Mouse (Mus musculus) erythroblast, embryonic 14.5 days (primary cell): Measurements from ENCODE around the gene Sptbn1. TPM values are rescaled to one million over a fixed set of nuclear protein-coding genes. Genes with fewer than 3 reads are reported as not detected.

Experiments used
- H3K27me3 ChIP-seq: 2 replicates; pipeline ENCODE4 v1.6.1; 2012; ENCODE audit warnings: inconsistent platforms; ENCODE audit not compliant: control insufficient read depth
- H3K36me3 ChIP-seq: 2 replicates; pipeline ENCODE4 v1.6.1; 2012; ENCODE audit warnings: mild to moderate bottlenecking, inconsistent platforms; ENCODE audit not compliant: control insufficient read depth
- H3K4me1 ChIP-seq: 2 replicates; pipeline ENCODE4 v1.6.1; 2012; ENCODE audit warnings: inconsistent platforms; ENCODE audit not compliant: control insufficient read depth
- H3K4me3 ChIP-seq: replicated peaks from 2 replicates; pipeline ENCODE3; 2012; ENCODE audit warnings: moderate library complexity, mild to moderate bottlenecking, inconsistent platforms
- H3K9me3 ChIP-seq: 2 replicates; pipeline ENCODE4 v1.6.1; 2012; ENCODE audit warnings: low read length, inconsistent platforms, mixed read lengths; ENCODE audit not compliant: control insufficient read depth
- GATA1 ChIP-seq: IDR thresholded peaks from 2 replicates; pipeline ENCODE4 v1.6.1; 2012; ENCODE audit warnings: low read length, inconsistent platforms, mixed read lengths
- TAL1 ChIP-seq: IDR thresholded peaks from 3 replicates; pipeline ENCODE4 v1.6.1; 2012; ENCODE audit warnings: low read length, inconsistent platforms, mixed read lengths
- polyA plus RNA-seq: library from polyadenylated mRNA; stranded (reverse); fragments of >175 nt; gene quantifications from 2 replicates; pipeline ENCODE4 v1.2.3, GENCODE M21; 2012

The Sptbn1 gene
- polyA plus RNA-seq, 1 experiment: 0.02 TPM

DNA sequence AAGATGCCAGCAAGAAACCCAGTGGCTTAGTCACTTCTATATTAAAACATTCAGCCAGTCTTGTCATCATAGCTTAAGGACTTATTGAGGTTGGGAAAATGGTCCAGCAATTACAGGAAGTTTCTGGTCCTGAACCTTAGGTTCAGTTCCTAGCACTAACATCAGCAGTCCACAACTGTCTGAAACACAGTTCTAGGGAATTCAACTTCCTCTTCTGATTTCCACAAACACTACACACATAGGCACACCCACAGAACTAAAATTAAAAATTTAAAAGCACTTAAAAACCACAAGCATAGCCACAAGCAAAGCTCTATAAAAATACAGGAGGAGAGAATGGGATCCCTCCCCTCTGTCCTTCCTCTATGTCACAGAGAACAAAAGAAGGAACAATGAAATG is 43.4 kb downstream of the Sptbn1 start:
- Histone ChIP-seq H3K9me3 (no peaks in the 10 kb centered on the region), H3K36me3 (no peaks in the 10 kb centered on the region), H3K27me3 (no peaks in the 10 kb centered on the region), H3K4me3 (no peak overlapping the region), H3K4me1 (no peaks in the 10 kb centered on the region)
- TF ChIP-seq TAL1: no peak
- TF ChIP-seq GATA1: no peak

DNA sequence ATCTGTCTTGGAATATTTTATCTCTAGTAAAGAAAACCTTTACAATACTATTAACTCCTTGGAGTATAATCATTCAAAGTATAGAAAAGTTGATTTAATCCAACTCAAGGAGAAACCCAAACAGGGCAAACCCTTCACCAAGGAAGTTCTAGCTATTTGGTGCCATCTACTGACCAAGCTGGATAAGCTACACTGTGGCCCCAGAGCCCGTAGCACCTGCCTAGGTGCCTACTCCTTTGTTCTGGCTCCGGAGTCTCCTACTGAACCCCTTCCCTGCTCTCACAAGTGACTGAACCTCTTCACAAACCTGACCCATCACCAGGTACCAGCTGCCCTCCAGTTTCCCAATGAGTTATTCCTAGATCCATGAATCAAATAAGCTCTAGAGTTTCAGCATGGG is 45.3 kb downstream of the Sptbn1 start:
- H3K36me3 ChIP-seq: no peaks in the 10 kb centered on the region
- H3K4me1 ChIP-seq: peaks cover 2% of the 10 kb centered on the region; the same call in 1 of the 2 replicates
- no peaks in the 10 kb centered on the region for H3K27me3 ChIP-seq
- no peak overlapping the region for H3K4me3 ChIP-seq
- TF ChIP-seq GATA1 (no peak), TAL1 (no peak)
- H3K9me3 ChIP-seq: no peaks in the 10 kb centered on the region

DNA sequence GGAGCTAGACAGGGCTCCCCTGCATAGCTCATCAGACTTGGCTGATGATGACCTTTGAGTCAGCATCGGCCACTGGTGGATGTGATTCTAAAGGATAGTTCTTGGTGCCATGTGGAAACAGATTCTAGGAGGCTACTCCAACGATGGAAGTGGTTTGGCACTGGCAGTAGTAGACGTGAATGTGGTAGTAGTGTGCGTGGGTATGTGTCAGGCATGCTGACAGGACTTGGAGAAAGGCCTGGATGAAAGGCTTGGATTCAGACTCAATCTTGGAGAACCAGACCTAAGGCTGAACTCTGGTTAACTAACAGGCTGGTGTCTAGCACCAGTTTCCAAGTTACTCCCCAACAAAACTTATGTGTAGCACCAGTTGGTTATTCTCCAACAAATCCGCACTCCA is 46.9 kb downstream of the Sptbn1 start:
- TF ChIP-seq TAL1 (no peak), GATA1 (no peak)
- no peaks in the 10 kb centered on the region for H3K36me3 ChIP-seq
- no peak overlapping the region for H3K4me3 ChIP-seq
- H3K27me3 ChIP-seq: no peaks in the 10 kb centered on the region
- H3K9me3 ChIP-seq: no peaks in the 10 kb centered on the region
- H3K4me1 ChIP-seq: peaks cover 7% of the 10 kb centered on the region

DNA sequence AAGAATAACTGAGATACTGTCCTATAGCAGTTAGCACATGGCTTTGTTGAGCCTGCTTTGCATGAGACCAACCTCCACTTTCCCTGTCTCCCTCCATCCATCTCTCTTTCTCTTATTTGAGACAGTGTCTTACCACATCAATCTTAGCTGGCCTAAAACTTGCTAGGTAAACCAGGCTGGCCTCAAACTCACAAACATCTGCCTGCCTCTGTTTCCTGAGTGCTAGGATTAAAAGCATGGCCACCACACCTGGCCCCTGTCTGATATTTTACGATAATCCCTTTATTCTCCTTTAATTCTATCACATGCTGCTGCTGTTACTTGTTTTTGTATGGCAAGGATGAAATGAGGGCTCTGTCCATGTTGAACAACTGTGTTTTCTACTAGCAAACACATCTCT is 49.6 kb downstream of the Sptbn1 start:
- Histone ChIP-seq H3K27me3 (no peaks in the 10 kb centered on the region), H3K4me1 (peaks cover 7% of the 10 kb centered on the region), H3K36me3 (no peaks in the 10 kb centered on the region), H3K9me3 (no peaks in the 10 kb centered on the region), H3K4me3 (no peak overlapping the region)
- TF ChIP-seq GATA1 (no peak), TAL1 (no peak)

DNA sequence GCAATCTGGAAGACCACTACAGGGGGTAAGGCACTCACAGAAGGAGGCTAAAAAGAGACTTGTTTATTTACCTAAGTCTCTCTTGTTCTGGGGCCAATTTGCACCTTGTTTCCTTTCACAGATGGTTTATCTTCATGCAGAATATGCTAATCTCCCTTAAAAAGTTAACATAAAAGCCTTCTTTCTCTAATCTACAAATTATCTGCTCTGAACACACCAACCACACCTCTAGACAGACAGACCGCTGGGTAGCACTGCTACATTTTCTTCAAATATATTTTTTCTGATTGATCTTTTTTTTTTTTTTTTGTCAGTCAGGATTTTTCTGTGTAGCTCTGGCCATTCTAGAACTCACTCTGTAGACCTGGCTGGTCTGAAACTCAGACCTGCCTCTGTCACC is 50.5 kb downstream of the Sptbn1 start:
- Histone ChIP-seq H3K4me1 (peaks cover 7% of the 10 kb centered on the region), H3K27me3 (no peaks in the 10 kb centered on the region), H3K4me3 (no peak overlapping the region), H3K36me3 (no peaks in the 10 kb centered on the region), H3K9me3 (no peaks in the 10 kb centered on the region)
- TF ChIP-seq GATA1 (no peak), TAL1 (no peak)

DNA sequence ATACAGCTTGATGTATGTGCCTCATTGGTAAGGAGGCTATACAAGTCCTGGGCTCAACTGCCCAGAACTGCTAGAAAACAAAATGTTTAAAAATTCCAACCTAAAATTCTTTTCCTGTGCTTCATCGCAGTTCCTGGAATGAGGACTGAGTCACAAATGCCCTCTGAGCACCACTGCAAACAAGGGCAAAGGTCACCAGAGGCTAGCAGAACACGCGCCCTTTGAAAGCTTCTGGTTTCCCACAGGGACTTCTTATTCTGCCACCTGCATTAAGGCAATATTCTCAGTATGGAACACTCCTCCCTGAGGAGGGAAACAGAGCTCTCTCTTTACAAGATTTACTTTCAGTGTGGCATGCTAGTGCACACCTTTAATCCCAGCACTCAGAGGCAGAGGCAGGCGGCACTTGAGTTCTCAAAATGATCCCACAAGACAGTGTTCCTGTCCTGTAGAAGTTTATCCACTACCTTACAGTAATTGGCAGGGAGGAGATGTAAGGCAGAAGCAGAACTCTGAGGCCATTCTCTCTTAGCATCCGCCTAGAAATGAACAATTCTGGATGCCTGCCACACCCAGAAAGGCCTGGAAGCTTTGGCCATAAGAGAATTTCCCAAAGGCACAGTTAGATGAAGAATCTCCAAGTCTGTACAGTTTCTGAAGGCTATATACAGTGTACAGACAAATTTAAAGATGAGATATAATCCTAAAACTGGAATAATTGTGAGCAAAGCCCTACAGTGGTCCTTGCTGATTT is 56.1 kb downstream of the Sptbn1 start:
- Histone ChIP-seq H3K9me3 (no peaks in the 10 kb centered on the region), H3K36me3 (no peaks in the 10 kb centered on the region), H3K27me3 (no peaks in the 10 kb centered on the region), H3K4me3 (no peak overlapping the region), H3K4me1 (no peaks in the 10 kb centered on the region)
- TF ChIP-seq TAL1 (no peak), GATA1 (no peak)

DNA sequence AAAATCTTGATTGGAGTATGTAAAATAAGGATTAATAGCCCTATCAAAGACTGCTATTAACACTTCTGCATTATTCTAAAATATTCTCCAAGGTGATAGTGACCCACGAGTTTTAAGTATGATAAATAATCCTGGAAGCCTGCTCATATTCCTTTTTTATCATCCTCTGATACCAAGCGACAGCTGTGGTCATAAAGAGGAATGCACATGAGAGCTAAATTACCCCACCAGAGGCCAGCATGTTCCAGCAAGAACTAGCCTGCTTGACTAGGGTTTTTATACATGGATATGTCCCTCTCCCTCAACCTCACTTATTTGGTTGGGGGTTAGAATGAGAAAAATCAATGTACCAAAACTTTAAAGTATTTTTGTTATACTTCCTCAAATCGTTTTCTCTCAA is 56.8 kb downstream of the Sptbn1 start:
- no peak for TF ChIP-seq GATA1
- no peak for TF ChIP-seq TAL1
- no peaks in the 10 kb centered on the region for H3K4me1 ChIP-seq
- no peaks in the 10 kb centered on the region for H3K27me3 ChIP-seq
- no peak overlapping the region for H3K4me3 ChIP-seq
- H3K36me3 ChIP-seq: no peaks in the 10 kb centered on the region
- no peaks in the 10 kb centered on the region for H3K9me3 ChIP-seq

DNA sequence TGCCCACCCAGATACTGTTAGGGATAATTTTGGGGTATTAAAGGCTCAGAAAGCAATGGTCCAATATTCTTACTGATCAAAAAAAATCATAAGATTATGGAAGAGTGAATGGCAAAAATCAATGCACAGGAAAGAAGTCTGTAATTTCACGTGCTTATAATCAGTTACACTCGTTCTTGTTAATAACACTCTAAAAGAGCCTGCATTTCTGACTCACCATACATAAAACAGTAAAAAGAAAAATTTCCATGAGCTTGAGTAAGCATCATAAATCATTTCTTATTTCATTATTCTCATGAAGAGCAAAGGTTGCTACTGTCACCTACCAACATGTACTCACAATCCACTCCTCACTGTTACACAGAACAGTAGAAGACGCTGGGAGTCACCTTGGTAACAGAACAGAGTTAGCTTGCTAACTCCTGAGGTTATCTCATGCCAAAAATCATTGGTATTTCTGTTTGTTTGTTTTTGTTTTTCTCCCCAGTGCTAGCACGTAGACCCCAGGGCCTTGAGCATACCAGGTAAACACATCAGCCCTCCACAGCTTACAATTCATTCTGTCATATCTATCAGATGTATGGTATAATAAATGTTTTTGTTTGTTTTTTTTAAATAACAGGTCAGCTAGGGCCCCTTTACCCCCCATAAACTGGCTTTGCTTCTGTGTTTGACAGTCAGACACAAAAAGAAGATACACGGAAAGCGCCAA is 57.7 kb downstream of the Sptbn1 start:
- TF ChIP-seq TAL1 (no peak), GATA1 (no peak)
- H3K4me3 ChIP-seq: no peak overlapping the region
- H3K4me1 ChIP-seq: no peaks in the 10 kb centered on the region
- no peaks in the 10 kb centered on the region for H3K36me3 ChIP-seq
- H3K9me3 ChIP-seq: no peaks in the 10 kb centered on the region
- H3K27me3 ChIP-seq: no peaks in the 10 kb centered on the region

DNA sequence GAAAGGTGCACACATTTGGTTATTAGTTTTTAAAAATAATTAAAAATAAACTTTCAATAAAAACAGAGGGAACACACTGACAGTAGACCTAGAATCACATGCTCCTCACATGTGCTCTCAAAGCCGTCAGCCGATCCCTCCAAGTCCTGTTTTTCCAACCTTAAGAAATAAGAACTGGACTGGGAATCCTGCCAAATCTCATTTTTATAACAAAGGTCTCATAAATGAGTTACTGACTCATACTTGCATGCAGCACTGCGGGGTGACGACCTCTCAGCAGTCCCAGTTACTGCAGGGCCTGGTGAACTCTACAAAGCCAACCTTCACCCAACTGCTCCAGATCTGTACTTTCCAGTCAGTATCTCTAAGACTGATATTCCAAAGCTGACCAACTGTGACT is 58.5 kb downstream of the Sptbn1 start:
- H3K9me3 ChIP-seq: no peaks in the 10 kb centered on the region
- TF ChIP-seq TAL1 (no peak), GATA1 (no peak)
- no peak overlapping the region for H3K4me3 ChIP-seq
- no peaks in the 10 kb centered on the region for H3K27me3 ChIP-seq
- H3K36me3 ChIP-seq: no peaks in the 10 kb centered on the region
- no peaks in the 10 kb centered on the region for H3K4me1 ChIP-seq
